Mouse (Mus musculus): Measurements from ENCODE around the gene Dapk1. TPM values are rescaled to one million over a fixed set of nuclear protein-coding genes. Genes with fewer than 3 reads are reported as not detected.

Dapk1 gene
- polyA plus RNA-seq (2014; fragmentation: Nextera tagmentation; extraction: Ambion mirVana), result 16.3 and 17.9 TPM in 2 replicates

- Histone ChIP-seq H3K9ac (ENCODE audit: low read depth, low read length) (peak within 1 kb of the TSS; percentile 85), H3K27ac (replicated peaks; ENCODE audit: low read depth, low read length) (peak within 1 kb of the TSS; percentile 76), H3K4me2 (ENCODE audit: low read depth, low read length) (peak within 1 kb of the TSS; percentile 83), H3K27me3 (replicated peaks; ENCODE audit: control insufficient read depth, insufficient read depth, low read length) (no peaks in the 10 kb centered on the region), H3K9me3 (ENCODE audit: control insufficient read depth, low read length) (no peaks in the 10 kb centered on the region), H3K36me3 (ENCODE audit: control insufficient read depth, insufficient read depth, low read length) (peaks cover 5% of the 10 kb centered on the region; the same call in 1 of the 2 replicates), H3K4me3 (ENCODE audit: low read depth, low read length) (peak within 1 kb of the TSS; percentile 88), H3K4me1 (ENCODE audit: control insufficient read depth, insufficient read depth, low read length) (peaks cover 9% of the 10 kb centered on the region; the same call in 1 of the 2 replicates)
- peak; percentile 92 for ATAC-seq (ENCODE audit: low read depth)
- WGBS, result under 1% methylated on average over 45 of the region's 90 CpGs
- peak; percentile 94 for DNase-seq (ENCODE audit: low spot score)
Observed at GRCm38 (mm10) chr13:60601436-60602415, at the start of gene Dapk1. TSS of gene Dapk1 (plus strand) at chr13:60601947.

- H3K9me3 ChIP-seq (ENCODE audit: control insufficient read depth, low read length), result no peaks in the 10 kb centered on the region
- WGBS, result 68% methylated on average over 3 of the region's 3 CpGs
- no peak for DNase-seq (ENCODE audit: low spot score)
- no peak overlapping the region for H3K4me2 ChIP-seq (ENCODE audit: low read depth, low read length)
- H3K27me3 ChIP-seq (replicated peaks; ENCODE audit: control insufficient read depth, insufficient read depth, low read length), result no peaks in the 10 kb centered on the region
- no peak for ATAC-seq (ENCODE audit: low read depth)
- H3K27ac ChIP-seq (replicated peaks; ENCODE audit: low read depth, low read length), result no peak overlapping the region
- H3K36me3 ChIP-seq (ENCODE audit: control insufficient read depth, insufficient read depth, low read length), result no peaks in the 10 kb centered on the region
- H3K4me1 ChIP-seq (ENCODE audit: control insufficient read depth, insufficient read depth, low read length), result no peaks in the 10 kb centered on the region
- no peak overlapping the region for H3K4me3 ChIP-seq (ENCODE audit: low read depth, low read length)
- H3K9ac ChIP-seq (ENCODE audit: low read depth, low read length), result no peak overlapping the region
Observed at GRCm38 (mm10) chr13:60553326-60553725, 48.4 kb upstream of the Dapk1 start.

DNA sequence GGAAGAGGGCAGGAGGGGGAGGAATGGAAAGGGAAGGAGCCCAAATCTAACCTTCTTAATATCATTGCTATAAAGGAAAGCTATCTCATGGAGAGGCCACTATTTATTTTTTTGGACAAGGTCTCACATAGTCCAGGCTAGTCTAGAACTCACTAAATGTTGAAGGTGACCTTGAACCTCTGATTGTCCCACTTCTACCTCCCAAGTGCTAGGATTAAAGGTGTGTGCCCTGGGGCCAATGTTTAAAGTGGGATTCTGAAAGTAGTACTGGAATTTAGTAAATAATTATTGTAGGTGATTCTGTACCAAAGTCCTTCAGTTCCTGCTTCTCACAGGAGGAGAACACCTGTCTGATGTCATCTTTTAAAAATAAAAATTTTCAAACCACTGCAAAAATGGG, 45.3 kb upstream of the Dapk1 start:
- no peaks in the 10 kb centered on the region for H3K36me3 ChIP-seq (ENCODE audit: control insufficient read depth, insufficient read depth, low read length)
- ATAC-seq (ENCODE audit: low read depth) (no peak), DNase-seq (ENCODE audit: low spot score) (no peak)
- no peaks in the 10 kb centered on the region for H3K9me3 ChIP-seq (ENCODE audit: control insufficient read depth, low read length)
- H3K4me2 ChIP-seq (ENCODE audit: low read depth, low read length), result no peak overlapping the region
- no peak overlapping the region for H3K9ac ChIP-seq (ENCODE audit: low read depth, low read length)
- H3K4me3 ChIP-seq (ENCODE audit: low read depth, low read length), result no peak overlapping the region
- H3K4me1 ChIP-seq (ENCODE audit: control insufficient read depth, insufficient read depth, low read length), result no peaks in the 10 kb centered on the region
- H3K27ac ChIP-seq (replicated peaks; ENCODE audit: low read depth, low read length), result no peak overlapping the region
- H3K27me3 ChIP-seq (replicated peaks; ENCODE audit: control insufficient read depth, insufficient read depth, low read length), result no peaks in the 10 kb centered on the region

- Histone ChIP-seq H3K36me3 (ENCODE audit: control insufficient read depth, insufficient read depth, low read length) (no peaks in the 10 kb centered on the region), H3K9ac (ENCODE audit: low read depth, low read length) (no peak overlapping the region), H3K9me3 (ENCODE audit: control insufficient read depth, low read length) (no peaks in the 10 kb centered on the region), H3K27me3 (replicated peaks; ENCODE audit: control insufficient read depth, insufficient read depth, low read length) (no peaks in the 10 kb centered on the region), H3K27ac (replicated peaks; ENCODE audit: low read depth, low read length) (no peak overlapping the region), H3K4me3 (ENCODE audit: low read depth, low read length) (no peak overlapping the region), H3K4me1 (ENCODE audit: control insufficient read depth, insufficient read depth, low read length) (no peaks in the 10 kb centered on the region), H3K4me2 (ENCODE audit: low read depth, low read length) (no peak overlapping the region)
- DNase-seq (ENCODE audit: low spot score), result peak; percentile 57
- 0 out of 2 replicates have a peak, but pooled peaks have one; percentile 18 for ATAC-seq (ENCODE audit: low read depth)
Observed at GRCm38 (mm10) chr13:60556911-60557310, 44.8 kb upstream of the Dapk1 start.

GRCm38 (mm10) chr13:60564303-60564702, 37.4 kb upstream of the Dapk1 start:
- H3K4me3 ChIP-seq (ENCODE audit: low read depth, low read length), result no peak overlapping the region
- no peaks in the 10 kb centered on the region for H3K4me1 ChIP-seq (ENCODE audit: control insufficient read depth, insufficient read depth, low read length)
- 71% methylated on average over 6 of the region's 6 CpGs for WGBS
- no peak overlapping the region for H3K27ac ChIP-seq (replicated peaks; ENCODE audit: low read depth, low read length)
- H3K4me2 ChIP-seq (ENCODE audit: low read depth, low read length), result no peak overlapping the region
- no peak for DNase-seq (ENCODE audit: low spot score)
- H3K36me3 ChIP-seq (ENCODE audit: control insufficient read depth, insufficient read depth, low read length), result no peaks in the 10 kb centered on the region
- no peaks in the 10 kb centered on the region for H3K27me3 ChIP-seq (replicated peaks; ENCODE audit: control insufficient read depth, insufficient read depth, low read length)
- H3K9ac ChIP-seq (ENCODE audit: low read depth, low read length), result no peak overlapping the region
- ATAC-seq (ENCODE audit: low read depth), result no peak
- H3K9me3 ChIP-seq (ENCODE audit: control insufficient read depth, low read length), result 0 out of 2 replicates have a peak, but pooled peaks cover 4% of the 10 kb centered on the region

GRCm38 (mm10) chr13:60568934-60569548, 32.7 kb upstream of the Dapk1 start:
- WGBS, result 100% methylated on average over 1 of the region's 1 CpGs

DNA sequence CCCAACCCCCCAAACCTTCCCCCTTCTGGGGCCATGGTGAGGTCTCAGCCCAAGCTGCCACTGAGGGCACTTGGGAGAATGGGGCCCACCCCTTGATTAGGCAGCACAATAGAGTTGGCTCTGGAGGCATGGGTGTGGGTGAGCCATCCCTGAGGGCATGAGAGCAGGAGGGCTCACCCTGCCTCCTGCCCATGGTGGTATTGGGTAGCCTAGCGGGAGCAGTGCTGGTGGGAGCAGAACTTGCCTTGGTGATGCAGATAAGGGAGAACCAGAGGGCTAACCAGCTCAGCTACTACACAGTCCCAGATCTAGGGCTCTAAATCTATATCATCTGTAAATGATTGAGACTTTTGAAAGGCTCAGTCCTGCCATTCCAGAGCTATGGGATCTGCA, 32.2 kb upstream of the Dapk1 start:
- Histone ChIP-seq H3K4me1 (ENCODE audit: control insufficient read depth, insufficient read depth, low read length) (no peaks in the 10 kb centered on the region), H3K27me3 (replicated peaks; ENCODE audit: control insufficient read depth, insufficient read depth, low read length) (no peaks in the 10 kb centered on the region), H3K27ac (replicated peaks; ENCODE audit: low read depth, low read length) (no peak overlapping the region), H3K9ac (ENCODE audit: low read depth, low read length) (no peak overlapping the region), H3K4me2 (ENCODE audit: low read depth, low read length) (no peak overlapping the region), H3K4me3 (ENCODE audit: low read depth, low read length) (no peak overlapping the region), H3K9me3 (ENCODE audit: control insufficient read depth, low read length) (0 out of 2 replicates have a peak, but pooled peaks cover 4% of the 10 kb centered on the region), H3K36me3 (ENCODE audit: control insufficient read depth, insufficient read depth, low read length) (no peaks in the 10 kb centered on the region)
- no peak for ATAC-seq (ENCODE audit: low read depth)
- WGBS, result 70% methylated on average over 1 of the region's 1 CpGs
- no peak for DNase-seq (ENCODE audit: low spot score)

More at GRCm38 (mm10) chr13:60568934-60569548, 32.7 kb upstream of the Dapk1 start:
- Histone ChIP-seq H3K9me3 (ENCODE audit: control insufficient read depth, low read length) (0 out of 2 replicates have a peak, but pooled peaks cover 4% of the 10 kb centered on the region), H3K27me3 (replicated peaks; ENCODE audit: control insufficient read depth, insufficient read depth, low read length) (no peaks in the 10 kb centered on the region), H3K4me2 (ENCODE audit: low read depth, low read length) (no peak overlapping the region), H3K27ac (replicated peaks; ENCODE audit: low read depth, low read length) (no peak overlapping the region), H3K4me3 (ENCODE audit: low read depth, low read length) (no peak overlapping the region), H3K4me1 (ENCODE audit: control insufficient read depth, insufficient read depth, low read length) (no peaks in the 10 kb centered on the region), H3K9ac (ENCODE audit: low read depth, low read length) (no peak overlapping the region), H3K36me3 (ENCODE audit: control insufficient read depth, insufficient read depth, low read length) (no peaks in the 10 kb centered on the region)
- DNase-seq (ENCODE audit: low spot score) (no peak), ATAC-seq (ENCODE audit: low read depth) (no peak)

GRCm38 (mm10) chr13:60573541-60573940, 28.2 kb upstream of the Dapk1 start:
- Histone ChIP-seq H3K4me3 (ENCODE audit: low read depth, low read length) (no peak overlapping the region), H3K4me1 (ENCODE audit: control insufficient read depth, insufficient read depth, low read length) (no peaks in the 10 kb centered on the region), H3K36me3 (ENCODE audit: control insufficient read depth, insufficient read depth, low read length) (no peaks in the 10 kb centered on the region), H3K27ac (replicated peaks; ENCODE audit: low read depth, low read length) (no peak overlapping the region), H3K9ac (ENCODE audit: low read depth, low read length) (no peak overlapping the region), H3K27me3 (replicated peaks; ENCODE audit: control insufficient read depth, insufficient read depth, low read length) (no peaks in the 10 kb centered on the region), H3K4me2 (ENCODE audit: low read depth, low read length) (no peak overlapping the region), H3K9me3 (ENCODE audit: control insufficient read depth, low read length) (no peaks in the 10 kb centered on the region)
- ATAC-seq (ENCODE audit: low read depth) (no peak), DNase-seq (ENCODE audit: low spot score) (no peak)
- WGBS, result 49% methylated on average over 3 of the region's 3 CpGs
